Mouse (Mus musculus) embryonic fibroblast, embryonic 13.5 days (primary cell): ENCODE results near the gene Kcnj6.

Source experiments
- CTCF ChIP-seq: IDR thresholded peaks from 2 replicates; pipeline ENCODE4 v1.5.1; 2011; ENCODE audit warnings: mild to moderate bottlenecking, control low read depth, low read length, moderate library complexity, borderline replicate concordance; ENCODE audit not compliant: insufficient read depth
- POLR2A ChIP-seq: IDR thresholded peaks from 2 replicates; pipeline ENCODE4 v1.6.1; 2011; ENCODE audit warnings: low read depth, mild to moderate bottlenecking, control low read depth, low read length, moderate library complexity

DNA sequence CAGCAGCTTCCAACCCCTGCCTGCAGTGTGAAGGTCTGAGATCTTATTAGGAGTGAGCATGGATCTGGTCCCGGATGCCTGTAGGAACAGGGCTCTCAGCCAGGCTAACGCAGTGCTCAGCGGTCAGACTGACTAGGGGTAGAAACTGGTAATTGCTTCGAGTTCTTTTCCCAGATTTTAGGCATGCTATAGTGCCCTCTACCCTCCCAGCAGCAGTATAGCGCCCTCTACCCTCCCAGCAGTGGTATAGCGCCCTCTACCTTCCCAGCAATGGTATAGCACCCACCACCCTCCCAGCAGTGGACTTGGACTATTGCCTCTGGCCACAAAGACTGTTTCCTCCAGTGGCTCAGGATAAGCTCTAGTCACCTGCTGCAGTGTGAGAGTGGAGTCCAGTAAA is 207.5 kb downstream of the Kcnj6 start:
- TF ChIP-seq POLR2A = no peak
- peak; percentile 67; the same call in 1 of the 2 replicates for TF ChIP-seq CTCF
